Mouse (Mus musculus) neutrophil, adult 5-6 weeks (primary cell): ENCODE measurements around the gene Ccl1. TPM values are rescaled to one million over a fixed set of nuclear protein-coding genes. Genes with fewer than 3 reads are reported as not detected.

Experiments
- ATAC-seq: fragments of 151-379, 151-347 bp; 2 replicates; pipeline ENCODE4 v1.8.0; 2017; ENCODE audit warnings: mild to moderate bottlenecking, moderate TSS enrichment; ENCODE audit not compliant: insufficient number of reproducible peaks, poor library complexity, low FRiP score, severe bottlenecking; ENCODE audit errors: extremely low read depth
- total RNA-seq: library from RNA; stranded (forward); fragments of 200-1000 nt; gene quantifications from 2 replicates; pipeline ENCODE4 v1.2.3, GENCODE M21; 2017

Ccl1 gene
- total RNA-seq, 1 experiment from 2014 or later = not detected

- no peak for ATAC-seq
Observed at GRCm38 (mm10) chr11:82168308-82168707, 137.2 kb downstream of the Ccl1 start.

- no peak for ATAC-seq
Observed at GRCm38 (mm10) chr11:82163285-82163684, 142.2 kb downstream of the Ccl1 start.

- ATAC-seq = no peak
Observed at GRCm38 (mm10) chr11:82159126-82159525, 146.4 kb downstream of the Ccl1 start.

- ATAC-seq = no peak
Observed at GRCm38 (mm10) chr11:82139492-82140094, 165.9 kb downstream of the Ccl1 start.

- no peak for ATAC-seq
Observed at GRCm38 (mm10) chr11:82136196-82136595, 169.3 kb downstream of the Ccl1 start.

GRCm38 (mm10) chr11:82132977-82133376 lies 172.5 kb downstream of the Ccl1 start:
- ATAC-seq = no peak

Other genes starting within 250 kb of the Ccl1 start
- not detected in 2 replicates for gene Ccl11, start 247.9 kb downstream of the Ccl1 start, total RNA-seq
- gene Ccl12, start 203.8 kb downstream of the Ccl1 start, total RNA-seq = not detected in 2 replicates
- not detected in 2 replicates for gene Ccl8, start 190.5 kb downstream of the Ccl1 start, total RNA-seq
- gene Tmem132e, start 83.2 kb upstream of the Ccl1 start, total RNA-seq = not detected in 2 replicates